Mouse (Mus musculus): ENCODE results near the gene Tcp1. TPM values are rescaled to one million over a fixed set of nuclear protein-coding genes. Genes with fewer than 3 reads are reported as not detected.
A peak's percentile ranks its signal among the peaks of the same experiment; 100 is the strongest.
"Not testable (repeated sequence)": the region's sequence is repeated elsewhere in the genome, so short reads cannot be mapped to it uniquely, and the experiment has no call there.

Tcp1 gene
- polyA plus RNA-seq, 1 experiment from 2014 or later = 144 TPM

DNA sequence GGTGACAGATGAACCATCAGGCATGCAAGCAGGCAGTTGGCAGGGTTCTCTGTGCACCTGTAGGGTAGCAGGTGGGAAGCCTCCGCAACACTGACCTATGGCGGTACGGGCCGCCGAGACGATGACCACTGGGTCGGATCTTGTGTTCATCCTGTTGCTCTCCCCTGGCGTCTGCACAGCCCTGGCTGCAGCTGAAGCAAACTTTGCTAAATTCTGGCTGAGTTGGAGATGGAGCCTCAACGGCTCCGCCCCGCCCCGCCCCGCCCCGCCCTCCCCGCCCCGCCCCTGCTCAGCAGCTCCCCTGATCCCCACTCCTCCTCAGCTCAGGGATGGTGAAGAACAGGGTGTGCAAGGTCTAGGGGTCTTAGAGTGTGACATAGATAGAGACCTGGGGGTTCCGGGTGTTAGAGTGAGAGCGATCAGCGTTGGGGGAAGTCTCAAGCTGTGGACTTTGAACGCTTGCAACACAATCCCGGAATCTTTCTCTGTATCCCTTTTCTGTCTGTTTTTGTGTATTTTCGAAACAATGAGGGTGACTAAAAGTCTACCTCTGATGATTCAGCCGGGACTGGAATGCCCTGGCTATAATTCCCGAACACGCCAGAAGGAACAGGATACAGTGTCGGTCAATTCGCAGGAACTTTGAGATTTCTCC is 24.8 kb downstream of the Tcp1 start, which contains the start of gene Acat3:
Gene Acat3, minus strand, starts transcription at position 450 of the 655 bp plus-strand sequence.
- WGBS = 6% methylated on average over 27 of the region's 27 CpGs
- ATAC-seq = peak; percentile 66

DNA sequence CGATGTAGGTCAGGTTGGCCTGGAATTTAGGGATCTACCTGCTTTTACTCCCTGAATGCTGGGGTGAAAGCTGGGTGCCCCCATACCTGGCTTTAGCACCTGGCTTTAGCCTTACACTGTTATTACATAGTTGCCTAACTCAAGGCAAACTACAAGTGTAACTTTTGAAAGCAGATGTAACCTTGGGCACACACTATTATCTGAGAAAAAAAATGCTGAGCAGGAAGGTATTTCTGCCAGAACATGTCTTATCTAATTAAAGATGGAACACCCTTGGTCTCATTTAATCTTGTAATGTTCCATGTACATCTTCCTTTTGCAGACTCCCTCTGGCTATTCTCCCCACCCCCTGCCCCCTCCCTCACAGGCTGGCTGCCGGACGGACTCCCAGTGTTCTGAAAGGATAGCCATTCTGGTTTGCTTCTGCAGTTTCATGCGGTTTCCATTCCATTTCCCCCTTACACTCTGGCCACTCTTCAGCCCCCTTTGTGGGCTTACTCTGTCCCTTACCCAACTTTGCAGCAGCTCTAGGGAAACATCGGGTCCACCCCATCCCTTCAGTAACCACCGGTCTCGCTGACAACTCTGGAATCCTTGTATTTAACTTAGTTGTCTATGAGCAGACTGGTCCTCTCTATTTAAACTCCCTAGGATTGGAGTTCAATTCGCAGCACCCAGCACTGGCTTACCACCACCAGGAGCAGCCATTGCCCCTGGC is 26.2 kb downstream of the Tcp1 start:
- whole genome bisulfite sequencing = 80% methylated on average over 8 of the region's 8 CpGs
- no peaks in the 10 kb centered on the region for H3K27me3 ChIP-seq (replicated peaks; ENCODE audit: control insufficient read depth, insufficient read depth, low read length)

More for the DNA sequence above, 24.8 kb downstream of the Tcp1 start, which contains the start of gene Acat3:
- TF ChIP-seq CTCF (IDR thresholded peaks at IDR 0.05; ENCODE audit: low read depth) = no peak
- Histone ChIP-seq H3K4me2 (replicated peaks; ENCODE audit: low read depth) (peak within 1 kb of the TSS; percentile 69), H3K27ac (ENCODE audit: low read depth, low read length) (peak within 1 kb of the TSS; percentile 41), H3K4me1 (replicated peaks; ENCODE audit: control insufficient read depth, insufficient read depth, low read length) (no peaks in the 10 kb centered on the region), H3K36me3 (ENCODE audit: control insufficient read depth, insufficient read depth) (peaks cover 15% of the 10 kb centered on the region), H3K9me3 (ENCODE audit: control insufficient read depth) (no peaks in the 10 kb centered on the region), H3K27me3 (replicated peaks; ENCODE audit: control insufficient read depth, insufficient read depth, low read length) (no peaks in the 10 kb centered on the region), H3K4me3 (ENCODE audit: low read depth, low read length) (peak within 1 kb of the TSS; percentile 43), H3K9ac (ENCODE audit: low read depth, low read length) (peak within 1 kb of the TSS; percentile 26)

DNA sequence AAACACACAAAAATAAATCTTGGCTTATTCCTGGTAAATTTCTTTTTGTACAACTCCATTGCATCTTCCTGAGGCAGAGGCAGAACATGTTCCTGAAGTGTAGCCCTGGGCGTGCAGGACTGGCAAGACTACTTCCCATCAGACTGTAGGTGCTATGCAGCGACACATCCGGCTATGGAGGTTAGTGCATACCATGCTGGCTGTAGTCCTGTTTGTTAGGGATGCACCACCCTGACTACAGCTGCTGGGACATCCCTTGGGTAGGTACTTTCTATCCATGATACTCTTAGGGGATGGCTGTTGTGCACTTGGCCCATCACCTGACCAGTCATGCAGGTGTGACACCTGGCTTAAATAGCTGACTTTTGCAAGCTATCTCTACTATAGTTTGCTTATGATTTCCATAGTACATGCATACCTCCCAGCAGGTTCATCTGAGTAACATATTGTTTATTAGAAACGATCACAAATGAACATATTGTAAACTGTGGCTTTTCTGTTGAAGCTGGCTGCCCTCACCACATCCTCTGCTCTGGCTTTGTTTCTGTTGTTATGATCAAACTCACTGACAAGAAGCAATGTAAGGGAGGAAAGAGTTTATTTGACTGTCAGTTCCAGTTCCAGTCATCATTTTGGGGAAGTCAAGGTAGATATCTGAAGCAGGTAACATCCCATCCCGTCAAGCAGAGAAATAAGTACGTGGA is 27.1 kb downstream of the Tcp1 start:
- no peaks in the 10 kb centered on the region for H3K9me3 ChIP-seq (ENCODE audit: control insufficient read depth)
- H3K4me2 ChIP-seq (replicated peaks; ENCODE audit: low read depth) = no peak overlapping the region
- H3K9ac ChIP-seq (ENCODE audit: low read depth, low read length) = no peak overlapping the region
- H3K27ac ChIP-seq (ENCODE audit: low read depth, low read length) = no peak overlapping the region
- H3K4me1 ChIP-seq (replicated peaks; ENCODE audit: control insufficient read depth, insufficient read depth, low read length) = no peaks in the 10 kb centered on the region
- H3K27me3 ChIP-seq (replicated peaks; ENCODE audit: control insufficient read depth, insufficient read depth, low read length) = no peaks in the 10 kb centered on the region
- H3K4me3 ChIP-seq (ENCODE audit: low read depth, low read length) = no peak overlapping the region
- WGBS = 90% methylated on average over 6 of the region's 6 CpGs
- no peak for ATAC-seq
- no peak for TF ChIP-seq CTCF (IDR thresholded peaks at IDR 0.05; ENCODE audit: low read depth)
- peaks cover 28% of the 10 kb centered on the region for H3K36me3 ChIP-seq (ENCODE audit: control insufficient read depth, insufficient read depth)

More for the DNA sequence above, 26.2 kb downstream of the Tcp1 start:
- Histone ChIP-seq H3K9ac (ENCODE audit: low read depth, low read length) (no peak overlapping the region), H3K27ac (ENCODE audit: low read depth, low read length) (no peak overlapping the region), H3K36me3 (ENCODE audit: control insufficient read depth, insufficient read depth) (peaks cover 23% of the 10 kb centered on the region), H3K4me2 (replicated peaks; ENCODE audit: low read depth) (no peak overlapping the region), H3K4me1 (replicated peaks; ENCODE audit: control insufficient read depth, insufficient read depth, low read length) (no peaks in the 10 kb centered on the region), H3K4me3 (ENCODE audit: low read depth, low read length) (no peak overlapping the region), H3K9me3 (ENCODE audit: control insufficient read depth) (no peaks in the 10 kb centered on the region)
- ATAC-seq = no peak
- no peak for TF ChIP-seq CTCF (IDR thresholded peaks at IDR 0.05; ENCODE audit: low read depth)

DNA sequence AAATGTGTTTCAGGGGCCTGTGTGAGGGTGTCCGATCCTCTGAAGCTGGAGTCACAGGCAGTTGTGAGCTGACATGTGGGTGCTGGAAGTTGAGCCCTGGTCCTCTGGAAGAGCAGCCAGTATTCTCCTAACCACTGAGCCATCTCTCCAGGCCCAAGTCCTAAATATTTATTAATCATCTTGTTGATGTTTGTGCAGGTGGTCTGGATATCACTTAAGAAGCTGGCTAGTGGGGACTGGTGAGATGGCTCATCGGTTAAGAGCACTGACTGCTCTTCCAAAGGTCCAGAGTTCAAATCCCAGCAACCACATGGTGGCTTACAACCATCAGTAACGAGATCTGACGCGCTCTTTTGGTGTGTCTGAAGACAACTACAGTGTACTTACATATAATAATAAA is 34.2 kb downstream of the Tcp1 start:
- no peaks in the 10 kb centered on the region for H3K4me1 ChIP-seq (replicated peaks; ENCODE audit: control insufficient read depth, insufficient read depth, low read length)
- ATAC-seq = no peak
- H3K36me3 ChIP-seq (ENCODE audit: control insufficient read depth, insufficient read depth) = peaks cover 54% of the 10 kb centered on the region
- no peak overlapping the region for H3K9ac ChIP-seq (ENCODE audit: low read depth, low read length)
- H3K4me3 ChIP-seq (ENCODE audit: low read depth, low read length) = no peak overlapping the region
- H3K27ac ChIP-seq (ENCODE audit: low read depth, low read length) = no peak overlapping the region
- WGBS = 87% methylated on average over 5 of the region's 5 CpGs
- no peaks in the 10 kb centered on the region for H3K9me3 ChIP-seq (ENCODE audit: control insufficient read depth)
- no peak for TF ChIP-seq CTCF (IDR thresholded peaks at IDR 0.05; ENCODE audit: low read depth)
- H3K27me3 ChIP-seq (replicated peaks; ENCODE audit: control insufficient read depth, insufficient read depth, low read length) = no peaks in the 10 kb centered on the region
- H3K4me2 ChIP-seq (replicated peaks; ENCODE audit: low read depth) = no peak overlapping the region

DNA sequence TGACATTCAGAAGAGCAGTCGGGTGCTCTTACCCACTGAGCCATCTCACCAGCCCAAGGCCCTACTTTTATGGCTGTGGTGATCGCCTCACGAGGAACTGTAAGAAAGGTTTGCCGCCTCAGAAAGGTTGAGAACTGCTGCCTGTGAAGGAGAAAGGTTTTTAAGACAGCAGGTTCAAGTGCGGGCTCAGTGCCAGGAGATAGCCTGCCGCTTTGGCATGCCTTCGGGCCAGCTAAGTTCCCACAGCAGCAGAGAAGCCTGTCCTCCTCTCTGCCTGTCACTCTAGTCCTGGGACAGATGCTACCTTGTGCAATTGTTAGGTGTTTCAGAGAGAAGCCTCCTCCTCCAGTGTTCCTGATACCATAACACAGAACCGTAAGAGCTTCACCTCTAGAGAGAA is 41.2 kb downstream of the Tcp1 start:
- H3K4me3 ChIP-seq (ENCODE audit: low read depth, low read length) = no peak overlapping the region
- H3K9me3 ChIP-seq (ENCODE audit: control insufficient read depth) = no peaks in the 10 kb centered on the region
- H3K4me2 ChIP-seq (replicated peaks; ENCODE audit: low read depth) = no peak overlapping the region
- no peaks in the 10 kb centered on the region for H3K27me3 ChIP-seq (replicated peaks; ENCODE audit: control insufficient read depth, insufficient read depth, low read length)
- no peak overlapping the region for H3K9ac ChIP-seq (ENCODE audit: low read depth, low read length)
- peaks cover 4% of the 10 kb centered on the region; the same call in 1 of the 2 replicates for H3K4me1 ChIP-seq (replicated peaks; ENCODE audit: control insufficient read depth, insufficient read depth, low read length)
- no peak for TF ChIP-seq CTCF (IDR thresholded peaks at IDR 0.05; ENCODE audit: low read depth)
- H3K27ac ChIP-seq (ENCODE audit: low read depth, low read length) = peak overlapping the region; percentile 35; the same call in 1 of the 2 replicates
- no peak for ATAC-seq
- H3K36me3 ChIP-seq (ENCODE audit: control insufficient read depth, insufficient read depth) = peaks cover 15% of the 10 kb centered on the region
- 88% methylated on average over 8 of the region's 8 CpGs for WGBS

DNA sequence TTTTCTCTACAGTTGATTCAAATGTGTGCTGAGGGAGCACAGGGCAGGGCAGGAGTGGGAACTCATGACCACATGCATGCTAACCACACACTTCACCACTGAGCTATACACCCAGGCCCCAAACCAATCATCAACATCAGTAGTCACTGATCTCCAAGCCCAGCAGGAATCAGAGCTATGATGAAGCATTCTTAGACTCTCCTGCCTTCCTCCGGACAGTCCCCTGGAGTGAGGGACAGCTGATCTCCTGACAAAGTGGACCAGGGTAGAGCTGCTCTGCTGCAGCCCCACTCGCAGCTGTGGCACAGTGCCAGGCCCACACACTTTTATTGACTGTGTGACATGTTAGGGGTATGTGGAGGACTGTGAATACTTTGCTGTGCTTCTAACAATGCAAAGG is 43.9 kb downstream of the Tcp1 start:
- 17% methylated on average over 1 of the region's 2 CpGs for WGBS
- H3K36me3 ChIP-seq (ENCODE audit: control insufficient read depth, insufficient read depth) = not testable (repeated sequence)

More for the DNA sequence above, 43.9 kb downstream of the Tcp1 start:
- H3K27ac ChIP-seq (ENCODE audit: low read depth, low read length); ATAC-seq; H3K4me3 ChIP-seq (ENCODE audit: low read depth, low read length); H3K27me3 ChIP-seq (replicated peaks; ENCODE audit: control insufficient read depth, insufficient read depth, low read length); H3K4me1 ChIP-seq (replicated peaks; ENCODE audit: control insufficient read depth, insufficient read depth, low read length); H3K4me2 ChIP-seq (replicated peaks; ENCODE audit: low read depth); H3K9ac ChIP-seq (ENCODE audit: low read depth, low read length); H3K9me3 ChIP-seq (ENCODE audit: control insufficient read depth): not testable (repeated sequence)

All from intestine, postnatal 0 days (tissue).